Mouse (Mus musculus) right cerebral cortex, postnatal 25 days (tissue): ENCODE results near the gene Sspn.

Experiments
- DNase-seq: peaks from one replicate; pipeline ENCODE4 v3.0.0; 2022

Gene Sspn

DNA sequence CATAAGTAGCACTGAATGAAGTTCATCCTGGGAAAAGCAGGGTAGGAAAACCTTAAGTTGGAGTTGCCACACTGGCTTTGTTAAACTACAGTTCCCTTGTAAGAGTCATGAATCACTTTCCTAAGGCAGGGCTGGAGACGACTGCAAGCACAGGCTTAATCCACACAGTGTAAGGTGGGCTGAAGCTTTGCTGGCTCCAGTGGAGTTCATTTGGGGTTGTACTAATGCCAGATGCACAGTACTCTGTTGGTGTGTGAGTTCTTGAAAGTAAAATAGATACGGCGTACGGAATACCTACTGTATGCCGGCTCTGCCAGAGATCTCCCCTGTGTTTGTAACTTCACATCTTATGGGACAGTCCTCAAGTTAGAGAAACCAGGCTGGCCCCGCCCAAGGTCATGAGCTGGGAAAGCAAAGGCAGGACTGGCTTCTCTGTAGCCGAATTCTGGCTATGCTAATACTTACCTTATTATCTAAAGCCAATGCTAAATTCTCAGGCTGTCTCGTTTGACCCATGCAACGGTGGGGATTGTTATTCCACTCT, 3.3 kb downstream of the Sspn start:
- DNase-seq: no peak

DNA sequence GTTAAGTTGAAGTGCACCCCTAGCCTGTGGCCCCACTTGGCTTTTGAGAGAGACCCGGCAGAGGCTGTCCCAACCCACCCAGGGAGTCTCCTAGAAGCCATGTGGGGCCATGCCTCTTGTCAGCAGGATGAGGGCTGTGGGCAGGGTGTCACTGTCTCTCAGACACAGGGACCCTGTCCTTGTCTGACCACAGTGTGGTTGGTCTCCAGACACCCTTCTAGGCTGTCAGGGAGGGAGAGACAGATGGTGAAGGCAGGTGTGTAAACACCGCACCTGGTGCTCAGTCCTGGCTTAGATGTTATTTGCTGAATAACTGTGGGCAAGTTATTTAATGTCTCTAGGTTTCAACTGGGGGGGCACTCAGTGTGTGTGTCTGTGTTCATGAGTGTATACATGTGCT, 4.5 kb downstream of the Sspn start:
- no peak for DNase-seq

DNA sequence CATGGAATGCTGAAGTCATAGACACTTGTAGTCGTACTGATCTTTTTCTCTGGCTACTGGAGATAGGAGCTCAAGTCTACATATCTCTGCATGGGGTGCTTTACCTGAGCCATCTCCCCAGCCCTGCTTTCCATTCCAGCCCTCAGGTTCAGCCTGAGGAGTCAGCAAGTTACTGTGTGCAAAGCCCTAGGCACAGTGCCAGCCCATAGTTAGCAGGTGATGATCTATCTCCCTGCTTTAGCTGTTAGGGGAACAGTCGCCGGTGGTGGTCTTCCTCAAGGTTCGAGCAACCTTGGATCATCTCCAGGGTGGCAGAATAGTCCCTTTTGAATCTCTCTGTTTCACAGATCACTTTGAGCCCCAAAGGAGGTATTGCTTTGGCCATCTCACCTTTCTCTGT, 5.1 kb downstream of the Sspn start:
- no peak for DNase-seq

DNA sequence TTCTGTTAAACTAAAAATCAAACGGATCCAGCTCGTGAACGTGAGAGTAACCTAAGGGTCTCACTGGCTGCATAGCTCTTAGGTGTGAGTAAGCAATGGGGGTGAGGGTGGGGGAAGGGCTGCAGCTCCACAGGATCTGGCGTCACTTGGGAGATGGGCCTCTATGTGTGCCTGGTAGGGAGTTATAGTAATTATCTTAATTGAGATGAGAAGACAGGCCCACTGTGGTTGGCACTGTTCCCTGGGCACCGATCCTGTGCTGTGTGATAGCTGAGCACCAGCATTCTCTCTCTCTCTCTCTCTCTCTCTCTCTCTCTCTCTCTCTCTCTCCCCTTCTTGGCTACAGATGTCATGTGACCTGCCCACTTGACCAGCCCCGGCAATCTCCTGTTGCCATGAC, 9.4 kb downstream of the Sspn start:
- DNase-seq: no peak

DNA sequence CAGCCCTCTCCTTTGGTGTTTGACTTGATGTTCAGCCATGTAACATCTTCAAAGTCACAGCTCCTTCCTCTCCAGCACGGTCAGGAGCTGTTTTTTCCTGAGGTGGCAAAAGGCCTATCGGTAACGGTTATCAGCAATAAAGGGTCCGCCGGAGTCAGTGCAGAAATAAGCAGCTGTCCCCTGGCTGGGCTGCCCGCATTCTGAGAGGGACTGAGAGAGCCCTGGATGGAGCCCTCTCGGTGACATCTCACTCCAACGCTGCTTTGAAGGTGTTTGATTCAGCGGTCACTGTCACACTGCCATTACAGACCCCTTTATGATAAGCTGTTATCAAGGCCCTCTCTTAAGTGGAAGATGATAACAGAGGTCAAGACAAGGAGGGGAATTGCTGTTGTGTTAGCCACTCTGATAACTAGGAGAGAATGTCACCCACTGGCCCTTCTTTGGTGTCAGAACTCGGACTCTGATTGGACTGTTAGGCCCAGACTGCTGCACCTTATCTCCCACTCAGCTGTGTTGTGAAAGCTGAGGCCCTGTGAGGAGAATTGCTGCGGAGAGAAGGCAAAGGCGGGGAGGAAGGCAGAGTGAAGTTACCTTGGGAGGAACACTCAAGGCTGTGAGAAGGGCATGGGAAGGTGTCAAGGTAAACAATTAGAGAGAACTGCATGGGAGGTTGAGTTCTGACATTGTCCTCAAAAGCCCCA, 11.0 kb downstream of the Sspn start:
- no peak for DNase-seq

DNA sequence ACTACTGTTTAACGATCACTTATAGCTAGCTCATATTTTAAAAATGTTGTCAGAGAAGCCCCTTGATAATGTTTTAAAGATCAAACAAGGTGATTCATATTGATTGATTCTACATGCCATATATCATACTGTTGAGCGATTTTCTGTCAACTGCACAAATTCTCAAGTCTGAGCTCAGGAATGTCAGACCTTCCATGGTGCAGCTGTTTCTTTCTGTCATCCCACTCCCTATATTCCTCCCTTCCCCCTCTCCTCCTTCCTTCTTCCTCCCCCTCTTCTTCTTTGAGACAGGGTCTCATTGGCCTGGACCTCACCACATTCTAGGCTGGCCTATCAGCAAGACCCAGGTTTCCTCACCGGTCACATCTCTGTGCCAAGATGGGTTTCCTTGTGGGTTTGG, 12.0 kb downstream of the Sspn start:
- no peak for DNase-seq

DNA sequence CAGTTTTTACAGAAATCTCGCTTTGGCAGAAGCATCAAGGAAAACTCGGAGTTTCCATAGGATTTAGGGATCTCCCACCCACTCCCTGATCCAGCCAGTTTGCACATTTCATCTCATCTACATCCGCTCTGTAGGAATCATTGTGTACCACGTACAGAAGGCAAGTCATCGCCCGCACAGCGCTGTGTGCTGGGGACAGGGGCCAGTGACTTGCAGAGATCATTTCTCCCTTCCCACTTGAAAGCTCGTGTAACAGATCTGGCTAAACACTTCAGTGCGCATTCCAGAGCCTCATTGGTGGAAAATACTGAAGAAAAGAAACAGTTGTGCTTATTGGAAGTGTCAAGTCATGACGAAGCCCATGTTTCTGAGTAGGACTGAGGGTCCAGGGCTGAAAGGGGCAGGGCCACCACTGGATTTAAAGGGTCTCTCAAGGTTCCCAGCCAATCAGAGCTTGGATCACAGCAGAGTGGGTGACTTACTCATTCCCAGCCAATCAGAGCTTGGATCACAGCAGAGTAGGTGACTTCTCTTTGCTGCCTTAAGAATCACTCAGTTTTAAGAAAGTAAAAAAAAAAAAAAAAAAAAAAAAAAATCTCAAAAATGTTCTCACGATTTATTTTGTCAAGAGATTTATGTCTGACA, 14.4 kb downstream of the Sspn start:
- DNase-seq: no peak

DNA sequence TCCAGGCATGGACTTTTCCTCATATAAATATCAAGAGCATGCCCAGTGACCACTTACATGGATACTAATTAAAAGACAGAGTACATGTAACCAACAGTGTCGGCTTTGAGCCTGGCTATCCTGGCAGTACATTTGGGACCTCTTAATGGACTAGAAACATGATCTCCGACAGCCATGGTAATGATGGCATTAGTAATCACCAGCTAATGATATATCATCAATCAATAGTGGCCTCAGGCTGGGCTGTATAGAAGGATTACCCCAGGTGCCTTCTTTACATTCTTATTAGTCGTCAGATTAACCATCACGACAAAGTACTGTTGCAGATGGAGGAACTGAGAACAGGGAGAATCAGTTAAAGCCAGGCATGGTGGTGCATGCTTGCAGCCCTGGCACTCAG, 17.6 kb downstream of the Sspn start:
- no peak for DNase-seq

DNA sequence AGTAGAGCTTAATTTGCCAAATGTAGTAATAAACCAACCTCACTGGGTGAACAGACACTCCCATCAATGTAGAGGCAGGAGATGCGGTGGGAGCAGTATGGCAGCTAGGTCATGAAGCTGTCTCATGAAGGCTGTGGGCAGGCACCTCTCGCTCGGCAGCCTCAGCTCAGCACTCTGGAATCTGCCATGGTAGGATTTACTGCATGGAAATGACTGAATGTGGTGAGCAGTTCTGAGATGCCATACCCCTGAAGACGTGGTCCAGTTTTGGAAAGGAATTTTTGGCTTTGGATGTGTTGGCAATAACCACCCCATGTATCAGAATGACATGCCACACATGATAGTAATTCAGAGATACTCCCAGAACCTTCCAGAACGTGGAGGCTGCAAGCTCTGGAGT, 19.2 kb downstream of the Sspn start:
- DNase-seq: no peak

DNA sequence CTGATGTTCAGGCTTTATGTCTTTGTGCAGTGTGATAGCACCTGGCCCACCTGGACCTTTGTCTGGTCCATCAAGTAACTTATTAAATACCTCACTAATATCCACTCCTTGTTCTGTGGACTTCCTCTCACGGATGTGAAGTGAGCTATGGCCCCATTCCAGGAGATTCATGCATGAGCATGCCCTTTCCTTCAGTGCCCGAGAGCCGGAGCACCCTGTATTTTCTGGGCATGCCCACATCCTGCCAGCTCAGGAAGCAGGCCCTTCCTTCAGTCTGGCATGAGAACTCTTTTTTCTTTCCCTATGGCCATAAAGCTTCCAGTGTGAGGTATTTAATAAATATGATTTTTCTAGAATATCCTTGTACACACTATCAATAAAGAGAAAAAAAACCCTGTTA, 21.2 kb downstream of the Sspn start:
- no peak for DNase-seq

DNA sequence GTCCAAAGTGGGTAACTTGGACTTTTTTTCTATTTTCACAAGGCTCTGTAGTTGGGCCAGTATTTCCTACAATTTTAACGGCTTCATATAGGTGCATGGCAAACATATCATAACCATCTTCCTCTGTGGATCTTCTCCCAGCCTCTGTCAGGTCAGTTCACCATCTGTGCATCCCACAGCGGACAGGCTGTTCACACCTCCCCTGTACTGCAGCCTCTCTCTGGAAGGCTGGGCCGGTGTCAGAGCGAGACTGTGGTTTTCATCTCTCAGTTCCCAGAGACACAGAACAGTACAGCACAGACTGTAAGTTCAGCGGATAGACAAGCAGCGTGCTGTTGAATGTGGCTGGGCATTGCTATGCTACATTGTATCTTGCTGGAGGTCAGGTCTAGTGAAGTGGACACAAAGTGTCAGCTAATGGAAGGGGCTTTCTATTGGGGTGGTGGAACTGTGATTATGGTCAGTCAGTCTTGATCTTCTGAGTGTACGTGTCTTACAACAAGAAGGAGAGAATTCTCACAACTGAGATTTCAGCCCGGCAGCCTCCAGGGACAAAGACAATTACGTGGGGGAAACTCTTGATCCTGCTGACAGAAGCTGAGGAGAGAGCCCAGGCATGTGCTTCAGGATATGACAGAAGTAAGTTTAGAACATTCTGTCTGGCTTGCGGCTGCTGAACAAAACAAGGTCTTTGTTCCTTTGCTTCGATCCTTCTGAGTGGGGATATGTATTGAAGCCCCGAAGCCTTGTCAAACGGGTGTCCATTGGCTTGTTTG, 21.9 kb downstream of the Sspn start:
- no peak for DNase-seq

DNA sequence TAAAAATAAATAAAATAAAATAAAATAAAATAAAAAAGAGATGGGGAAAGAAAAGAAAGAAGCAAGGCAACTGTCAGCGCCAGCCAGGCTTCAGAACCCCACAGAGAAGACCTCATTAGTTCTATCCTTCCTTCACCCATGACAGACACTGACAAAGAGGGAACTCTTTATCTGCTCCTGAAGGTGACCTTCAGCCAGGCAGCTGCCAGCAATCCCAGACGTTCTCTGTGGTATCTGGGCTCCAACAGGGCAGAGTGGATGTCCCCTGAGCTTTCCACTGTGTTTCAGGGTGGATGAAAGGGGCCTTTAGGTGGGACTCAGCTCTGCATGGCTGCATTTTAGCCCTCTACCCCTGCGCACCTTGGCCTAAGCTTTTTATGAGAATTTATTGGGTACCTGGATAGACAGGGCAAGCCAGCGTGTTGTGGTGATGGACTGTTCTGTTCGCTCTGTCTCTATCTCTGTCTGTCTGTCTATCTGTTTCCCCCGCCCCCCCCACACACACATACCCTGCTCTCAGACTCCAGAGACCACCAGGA, 26.1 kb downstream of the Sspn start:
- no peak for DNase-seq

DNA sequence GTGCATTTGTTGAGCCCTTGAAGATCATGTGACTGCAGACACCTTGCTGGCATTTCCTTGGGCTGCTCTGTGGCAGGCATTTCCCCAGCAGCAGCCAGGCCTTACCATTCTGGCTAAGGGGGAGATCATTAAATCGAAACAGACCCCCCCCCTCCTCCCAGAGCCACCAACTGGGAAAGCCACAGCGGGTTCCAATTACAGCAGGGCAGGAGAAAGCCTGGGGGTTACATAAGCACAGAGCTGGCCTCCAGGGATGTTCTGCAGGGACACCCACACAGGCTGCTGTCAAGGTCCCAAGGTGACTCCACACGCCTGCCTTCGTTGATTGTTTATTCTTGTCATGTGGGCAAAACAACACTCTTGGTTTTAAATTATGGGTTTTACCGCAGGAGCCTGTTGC, 26.6 kb downstream of the Sspn start:
- no peak for DNase-seq

DNA sequence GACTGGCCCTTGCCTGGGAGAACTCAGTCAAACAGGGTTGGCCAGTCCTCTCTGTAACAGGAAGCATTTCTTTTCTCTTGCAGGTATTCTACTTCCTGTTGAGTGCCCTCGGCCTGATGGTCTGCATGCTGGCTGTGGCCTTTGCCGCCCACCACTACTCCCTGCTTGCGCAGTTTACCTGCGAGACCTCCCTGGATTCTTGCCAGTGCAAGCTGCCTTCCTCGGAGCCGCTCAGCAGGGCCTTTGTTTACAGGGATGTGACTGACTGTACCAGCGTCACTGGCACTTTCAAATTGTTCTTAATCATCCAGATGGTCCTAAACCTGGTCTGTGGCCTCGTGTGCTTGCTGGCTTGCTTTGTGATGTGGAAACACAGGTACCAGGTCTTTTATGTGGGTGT, 29.6 kb downstream of the Sspn start:
- no peak for DNase-seq

DNA sequence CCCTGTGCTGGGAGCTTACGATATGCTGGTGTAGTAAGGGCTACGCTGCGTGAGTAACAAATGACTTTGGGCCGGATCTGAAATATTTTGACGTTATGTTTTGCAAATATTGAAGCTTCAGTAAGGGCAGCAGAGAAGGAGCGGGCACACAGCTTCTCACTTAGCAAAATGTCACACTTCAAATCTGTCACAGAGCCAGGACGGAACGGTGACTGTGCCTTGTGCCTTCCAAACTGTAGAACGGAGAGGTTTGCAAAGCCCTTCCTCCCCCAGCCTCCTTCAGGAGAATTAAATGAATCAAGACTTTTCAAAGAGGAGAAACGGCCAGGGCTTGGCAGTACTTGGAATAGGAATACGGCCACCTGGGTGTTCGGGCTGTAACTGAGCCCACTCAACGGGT, 32.5 kb downstream of the Sspn start:
- DNase-seq: no peak

DNA sequence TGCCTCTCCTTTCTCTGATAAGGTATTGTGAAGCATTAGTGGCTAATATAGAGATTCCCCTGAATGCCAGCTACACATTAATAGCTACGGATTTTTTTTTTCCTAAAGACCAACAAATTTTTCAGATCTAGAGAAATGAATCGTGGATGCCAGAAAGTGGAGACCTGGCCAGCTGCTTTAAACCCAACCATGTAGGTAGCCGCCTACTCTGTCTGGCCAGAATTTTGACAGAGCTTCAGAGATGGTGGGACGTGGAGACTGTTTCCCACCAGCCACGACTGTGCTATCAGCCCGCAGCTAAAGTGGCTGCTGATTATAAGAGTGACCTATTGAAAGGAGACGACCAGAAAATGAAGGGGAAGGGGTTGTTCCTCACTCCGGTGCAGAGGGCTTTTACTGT, 36.3 kb downstream of the Sspn start:
- DNase-seq: no peak

DNA sequence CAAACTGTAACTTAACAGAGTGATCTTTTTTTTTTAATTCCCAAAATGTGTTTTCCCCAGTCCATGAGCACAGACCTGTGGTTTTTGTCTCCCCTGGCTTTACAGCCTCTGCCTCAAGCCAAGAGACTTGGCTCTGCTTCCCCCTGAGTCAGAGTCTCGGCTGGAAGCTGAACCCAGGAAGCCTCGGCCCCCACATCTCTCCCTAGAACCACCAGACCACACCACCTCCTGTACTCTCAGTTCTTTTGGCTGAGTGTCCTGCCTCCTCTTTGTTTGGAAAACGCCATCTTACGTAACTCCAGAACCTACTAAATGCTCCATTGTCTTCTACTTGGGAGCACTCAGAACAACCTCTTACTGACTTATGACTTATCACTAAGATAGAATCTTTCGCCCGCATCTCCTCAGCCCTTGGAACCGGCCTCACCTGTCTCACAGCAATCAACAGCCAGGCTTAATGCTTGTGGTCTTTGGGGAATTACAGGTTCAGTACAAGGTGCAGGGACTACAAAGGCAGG, 36.9 kb downstream of the Sspn start:
- DNase-seq: no peak

DNA sequence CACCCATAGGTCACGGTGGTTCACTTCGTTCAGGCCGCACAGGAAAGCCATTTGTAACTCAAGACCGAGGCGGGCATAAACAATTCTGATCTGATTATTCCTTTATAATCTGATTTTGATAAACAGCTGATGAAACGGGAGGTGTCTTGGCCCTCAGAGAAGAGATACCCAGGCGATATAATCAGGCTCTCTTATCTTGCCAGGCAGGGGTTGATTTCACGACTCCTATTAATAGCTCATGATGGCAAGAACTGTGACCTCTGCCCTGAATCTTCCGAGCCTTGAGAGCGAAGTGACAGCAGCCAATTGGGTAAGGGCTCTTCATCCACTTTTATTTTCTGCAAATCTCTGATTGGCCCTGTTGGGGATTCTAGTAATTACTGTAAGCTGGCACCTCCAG, 37.4 kb downstream of the Sspn start:
- DNase-seq: no peak

DNA sequence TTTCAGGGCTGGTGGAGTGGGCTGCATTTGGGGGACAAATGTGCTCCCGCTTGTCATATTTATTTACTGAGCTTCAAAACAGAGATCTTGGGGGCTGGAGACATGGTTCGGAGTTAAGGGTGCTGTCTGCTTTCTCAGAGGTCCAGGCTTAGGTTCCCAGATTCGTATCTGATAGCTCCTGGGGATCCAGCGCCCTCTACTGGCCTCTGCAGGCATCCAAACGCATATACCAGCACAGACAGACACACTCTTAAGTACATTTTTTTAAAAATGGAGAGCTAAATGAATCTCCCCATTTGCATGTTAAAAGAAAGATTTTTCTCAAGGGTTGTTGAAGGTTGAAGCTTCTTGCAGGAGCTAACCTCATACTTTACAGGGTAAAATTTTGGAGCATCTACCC, 38.1 kb downstream of the Sspn start:
- no peak for DNase-seq

DNA sequence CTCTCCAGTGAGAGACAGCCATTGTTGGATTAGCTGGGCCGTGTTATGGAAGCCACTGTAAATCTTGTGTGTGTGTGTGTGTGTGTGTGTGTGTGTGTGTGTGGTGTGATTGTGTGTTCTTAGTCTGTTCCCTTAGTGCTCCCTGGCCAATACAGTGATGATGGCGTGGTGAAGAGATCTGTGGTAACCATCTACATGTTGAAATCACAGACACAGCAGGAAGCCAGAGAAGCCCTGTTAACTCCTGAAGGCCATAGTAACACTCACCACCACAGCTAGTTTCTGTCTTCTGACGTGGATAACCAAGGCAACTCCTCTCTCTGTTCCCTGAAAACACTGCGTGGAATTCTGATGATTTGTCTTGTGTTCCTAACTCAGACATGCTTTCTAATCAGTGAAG, 40.7 kb downstream of the Sspn start:
- no peak for DNase-seq

DNA sequence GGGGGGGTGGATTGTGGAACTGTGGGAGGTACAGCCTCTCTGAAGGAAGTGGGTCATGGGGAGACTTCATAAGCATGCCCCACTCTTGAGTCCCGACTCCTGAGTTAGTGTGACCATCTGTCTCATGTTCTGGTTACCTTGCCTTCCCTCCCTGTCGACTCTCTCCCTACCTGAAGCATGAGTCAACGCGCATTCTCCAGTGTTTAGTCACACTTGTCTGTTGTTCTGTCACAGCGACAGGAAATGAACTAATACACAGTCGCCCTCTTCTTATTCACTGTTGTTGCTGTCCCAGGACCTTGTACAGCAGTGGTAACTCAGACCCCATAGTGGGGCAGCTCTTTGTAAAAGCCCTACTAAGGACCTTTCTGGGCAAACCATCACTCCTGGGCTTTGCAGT, 41.4 kb downstream of the Sspn start:
- no peak for DNase-seq

DNA sequence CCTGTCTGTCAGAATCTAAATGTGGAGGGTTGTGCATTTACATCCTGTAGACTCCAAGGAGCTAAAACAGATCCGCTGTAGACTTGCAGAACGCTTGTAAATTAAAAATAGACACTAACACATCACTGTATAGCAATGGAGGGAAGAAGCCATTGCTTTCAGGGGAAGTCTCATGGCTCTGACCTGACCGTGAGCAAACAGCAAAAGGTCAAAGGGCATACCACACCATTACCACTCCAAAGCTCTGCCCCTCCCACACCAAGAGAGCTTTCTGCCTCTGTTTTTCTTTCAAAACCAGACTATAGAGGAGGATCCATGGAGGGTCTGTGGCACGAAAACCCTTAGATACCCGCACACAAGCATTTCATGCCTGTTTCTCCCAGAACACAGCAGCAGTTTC, 41.9 kb downstream of the Sspn start:
- DNase-seq: no peak

DNA sequence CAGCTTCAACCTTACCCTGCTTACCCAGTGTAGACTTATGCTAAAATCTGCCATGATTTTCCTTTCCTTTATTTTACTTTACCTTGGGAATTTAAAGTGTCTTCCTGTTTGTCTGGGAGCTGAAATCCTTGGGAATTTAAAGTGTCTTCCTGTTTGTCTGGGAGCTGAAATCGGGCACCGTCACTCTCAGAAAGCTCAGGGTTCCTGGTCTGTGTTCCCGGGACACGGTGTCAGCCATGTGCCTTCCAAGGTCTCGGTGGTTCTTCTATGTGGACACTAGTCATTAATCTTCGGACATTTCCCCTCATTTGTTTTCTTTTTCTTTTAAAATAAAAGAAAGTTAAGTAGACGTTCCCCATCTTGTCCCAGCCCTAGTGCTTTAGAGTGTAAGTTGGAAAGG, 43.3 kb downstream of the Sspn start:
- no peak for DNase-seq

DNA sequence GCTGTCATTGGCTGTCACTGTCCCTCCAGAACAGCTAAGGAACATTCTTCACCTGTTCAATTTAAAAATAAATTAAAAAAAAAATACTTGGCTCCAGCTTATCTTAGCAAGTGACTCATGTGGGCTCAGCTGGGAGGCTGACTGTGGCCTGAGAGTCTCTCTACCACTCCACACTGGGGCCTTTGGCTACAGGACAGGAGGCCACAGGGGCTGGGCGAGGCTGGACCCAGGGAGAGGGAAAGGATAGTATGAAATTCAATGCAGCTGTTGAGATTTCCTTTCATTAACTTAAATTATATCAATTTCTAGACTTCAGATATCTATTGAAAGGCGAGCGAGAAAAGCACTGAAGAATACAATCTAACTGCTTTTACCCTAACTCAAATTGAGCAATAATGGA, 45.9 kb downstream of the Sspn start:
- no peak for DNase-seq
